Mouse (Mus musculus): ENCODE data around the gene Col4a2. TPM values are rescaled to one million over a fixed set of nuclear protein-coding genes. Genes with fewer than 3 reads are reported as not detected.

Gene Col4a2
- polyA plus RNA-seq, 1 experiment from 2014 or later = 46.4 TPM

GRCm38 (mm10) chr8:11276286-11276685 lies 36.3 kb upstream of the Col4a2 start:
- no peak for ATAC-seq (ENCODE audit: low FRiP score)

GRCm38 (mm10) chr8:11277602-11278051 lies 35.0 kb upstream of the Col4a2 start:
- DNase-seq (ENCODE audit: low spot score) (no peak), ATAC-seq (ENCODE audit: low FRiP score) (no peak)
- no peak overlapping the region for H3K4me3 ChIP-seq (replicated peaks; ENCODE audit: low read length)
- H3K27ac ChIP-seq = no peak overlapping the region
- H3K27me3 ChIP-seq (ENCODE audit: control insufficient read depth, insufficient read depth, low read length) = no peaks in the 10 kb centered on the region; the same call in 1 of the 2 replicates
- no peaks in the 10 kb centered on the region for H3K9me3 ChIP-seq (ENCODE audit: control insufficient read depth, low read length)
- 75% methylated on average over 3 of the region's 3 CpGs for WGBS
- no peak overlapping the region for H3K9ac ChIP-seq
- H3K4me2 ChIP-seq (replicated peaks) = no peak overlapping the region
- H3K36me3 ChIP-seq (replicated peaks; ENCODE audit: control insufficient read depth, insufficient read depth) = no peaks in the 10 kb centered on the region
- peaks cover 9% of the 10 kb centered on the region; the same call in 1 of the 2 replicates for H3K4me1 ChIP-seq (replicated peaks; ENCODE audit: control insufficient read depth, insufficient read depth, low read length)

More at GRCm38 (mm10) chr8:11276286-11276685, 36.3 kb upstream of the Col4a2 start:
- no peak overlapping the region for H3K4me2 ChIP-seq (replicated peaks)
- H3K9ac ChIP-seq = no peak overlapping the region
- 82% methylated on average over 6 of the region's 6 CpGs for WGBS
- no peak overlapping the region for H3K27ac ChIP-seq
- H3K4me1 ChIP-seq (replicated peaks; ENCODE audit: control insufficient read depth, insufficient read depth, low read length) = peaks cover 5% of the 10 kb centered on the region; the same call in 1 of the 2 replicates
- H3K36me3 ChIP-seq (replicated peaks; ENCODE audit: control insufficient read depth, insufficient read depth) = no peaks in the 10 kb centered on the region
- DNase-seq (ENCODE audit: low spot score) = no peak
- H3K9me3 ChIP-seq (ENCODE audit: control insufficient read depth, low read length) = no peaks in the 10 kb centered on the region
- H3K4me3 ChIP-seq (replicated peaks; ENCODE audit: low read length) = no peak overlapping the region
- H3K27me3 ChIP-seq (ENCODE audit: control insufficient read depth, insufficient read depth, low read length) = no peaks in the 10 kb centered on the region; the same call in 1 of the 2 replicates

GRCm38 (mm10) chr8:11278101-11278611 lies 34.4 kb upstream of the Col4a2 start:
- no peaks in the 10 kb centered on the region for H3K9me3 ChIP-seq (ENCODE audit: control insufficient read depth, low read length)
- no peaks in the 10 kb centered on the region; the same call in 1 of the 2 replicates for H3K27me3 ChIP-seq (ENCODE audit: control insufficient read depth, insufficient read depth, low read length)
- DNase-seq (ENCODE audit: low spot score) (peak; percentile 36), ATAC-seq (ENCODE audit: low FRiP score) (no peak)
- H3K27ac ChIP-seq = no peak overlapping the region; the same call in 1 of the 2 replicates
- WGBS = 51% methylated on average over 4 of the region's 4 CpGs
- H3K4me1 ChIP-seq (replicated peaks; ENCODE audit: control insufficient read depth, insufficient read depth, low read length) = peaks cover 9% of the 10 kb centered on the region; the same call in 1 of the 2 replicates
- no peaks in the 10 kb centered on the region for H3K36me3 ChIP-seq (replicated peaks; ENCODE audit: control insufficient read depth, insufficient read depth)
- H3K4me3 ChIP-seq (replicated peaks; ENCODE audit: low read length) = no peak overlapping the region
- no peak overlapping the region for H3K9ac ChIP-seq
- no peak overlapping the region for H3K4me2 ChIP-seq (replicated peaks)

GRCm38 (mm10) chr8:11279296-11279826 lies 33.2 kb upstream of the Col4a2 start:
- H3K4me2 ChIP-seq (replicated peaks) = no peak overlapping the region
- peak overlapping the region; percentile 53; the same call in 1 of the 2 replicates for H3K27ac ChIP-seq
- 60% methylated on average over 20 of the region's 20 CpGs for WGBS
- ATAC-seq (ENCODE audit: low FRiP score) (no peak), DNase-seq (ENCODE audit: low spot score) (no peak)
- H3K9me3 ChIP-seq (ENCODE audit: control insufficient read depth, low read length) = no peaks in the 10 kb centered on the region
- H3K36me3 ChIP-seq (replicated peaks; ENCODE audit: control insufficient read depth, insufficient read depth) = no peaks in the 10 kb centered on the region
- no peak overlapping the region for H3K9ac ChIP-seq
- H3K27me3 ChIP-seq (ENCODE audit: control insufficient read depth, insufficient read depth, low read length) = no peaks in the 10 kb centered on the region; the same call in 1 of the 2 replicates
- no peak overlapping the region for H3K4me3 ChIP-seq (replicated peaks; ENCODE audit: low read length)
- H3K4me1 ChIP-seq (replicated peaks; ENCODE audit: control insufficient read depth, insufficient read depth, low read length) = peaks cover 9% of the 10 kb centered on the region; the same call in 1 of the 2 replicates

GRCm38 (mm10) chr8:11280721-11281268 lies 31.8 kb upstream of the Col4a2 start:
- Histone ChIP-seq H3K4me2 (replicated peaks) (no peak overlapping the region), H3K27ac (no peak overlapping the region), H3K4me1 (replicated peaks; ENCODE audit: control insufficient read depth, insufficient read depth, low read length) (peaks cover 9% of the 10 kb centered on the region; the same call in 1 of the 2 replicates), H3K9ac (no peak overlapping the region), H3K36me3 (replicated peaks; ENCODE audit: control insufficient read depth, insufficient read depth) (no peaks in the 10 kb centered on the region), H3K9me3 (ENCODE audit: control insufficient read depth, low read length) (no peaks in the 10 kb centered on the region), H3K4me3 (replicated peaks; ENCODE audit: low read length) (no peak overlapping the region), H3K27me3 (ENCODE audit: control insufficient read depth, insufficient read depth, low read length) (no peaks in the 10 kb centered on the region; the same call in 1 of the 2 replicates)
- DNase-seq (ENCODE audit: low spot score) (no peak), ATAC-seq (ENCODE audit: low FRiP score) (no peak)
- WGBS = 73% methylated on average over 10 of the region's 10 CpGs

GRCm38 (mm10) chr8:11282139-11282538 lies 30.5 kb upstream of the Col4a2 start:
- DNase-seq (ENCODE audit: low spot score) (no peak), ATAC-seq (ENCODE audit: low FRiP score) (no peak)
- Histone ChIP-seq H3K36me3 (replicated peaks; ENCODE audit: control insufficient read depth, insufficient read depth) (no peaks in the 10 kb centered on the region), H3K27me3 (ENCODE audit: control insufficient read depth, insufficient read depth, low read length) (no peaks in the 10 kb centered on the region; the same call in 1 of the 2 replicates), H3K4me1 (replicated peaks; ENCODE audit: control insufficient read depth, insufficient read depth, low read length) (peaks cover 9% of the 10 kb centered on the region; the same call in 1 of the 2 replicates), H3K4me2 (replicated peaks) (no peak overlapping the region), H3K27ac (no peak overlapping the region), H3K9me3 (ENCODE audit: control insufficient read depth, low read length) (no peaks in the 10 kb centered on the region), H3K4me3 (replicated peaks; ENCODE audit: low read length) (no peak overlapping the region), H3K9ac (no peak overlapping the region)
- WGBS = 64% methylated on average over 10 of the region's 10 CpGs

- Histone ChIP-seq H3K9me3 (ENCODE audit: control insufficient read depth, low read length) (no peaks in the 10 kb centered on the region), H3K4me3 (replicated peaks; ENCODE audit: low read length) (no peak overlapping the region), H3K27ac (no peak overlapping the region), H3K27me3 (ENCODE audit: control insufficient read depth, insufficient read depth, low read length) (no peaks in the 10 kb centered on the region; the same call in 1 of the 2 replicates), H3K4me2 (replicated peaks) (no peak overlapping the region), H3K4me1 (replicated peaks; ENCODE audit: control insufficient read depth, insufficient read depth, low read length) (peaks cover 9% of the 10 kb centered on the region; the same call in 1 of the 2 replicates), H3K36me3 (replicated peaks; ENCODE audit: control insufficient read depth, insufficient read depth) (no peaks in the 10 kb centered on the region), H3K9ac (no peak overlapping the region)
- DNase-seq (ENCODE audit: low spot score) (no peak), ATAC-seq (ENCODE audit: low FRiP score) (no peak)
- WGBS = 78% methylated on average over 7 of the region's 7 CpGs
Observed at GRCm38 (mm10) chr8:11282696-11283095, 29.9 kb upstream of the Col4a2 start.

GRCm38 (mm10) chr8:11283217-11283616 lies 29.4 kb upstream of the Col4a2 start:
- Histone ChIP-seq H3K9ac (no peak overlapping the region), H3K27me3 (ENCODE audit: control insufficient read depth, insufficient read depth, low read length) (no peaks in the 10 kb centered on the region; the same call in 1 of the 2 replicates), H3K36me3 (replicated peaks; ENCODE audit: control insufficient read depth, insufficient read depth) (no peaks in the 10 kb centered on the region), H3K27ac (no peak overlapping the region), H3K4me3 (replicated peaks; ENCODE audit: low read length) (no peak overlapping the region), H3K9me3 (ENCODE audit: control insufficient read depth, low read length) (no peaks in the 10 kb centered on the region), H3K4me2 (replicated peaks) (no peak overlapping the region), H3K4me1 (replicated peaks; ENCODE audit: control insufficient read depth, insufficient read depth, low read length) (peaks cover 4% of the 10 kb centered on the region; the same call in 1 of the 2 replicates)
- ATAC-seq (ENCODE audit: low FRiP score) (no peak), DNase-seq (ENCODE audit: low spot score) (no peak)
- 53% methylated on average over 10 of the region's 10 CpGs for WGBS

- ATAC-seq (ENCODE audit: low FRiP score) (no peak), DNase-seq (ENCODE audit: low spot score) (no peak)
- 79% methylated on average over 4 of the region's 4 CpGs for WGBS
- Histone ChIP-seq H3K9ac (no peak overlapping the region), H3K4me3 (replicated peaks; ENCODE audit: low read length) (no peak overlapping the region), H3K36me3 (replicated peaks; ENCODE audit: control insufficient read depth, insufficient read depth) (no peaks in the 10 kb centered on the region), H3K27ac (no peak overlapping the region), H3K27me3 (ENCODE audit: control insufficient read depth, insufficient read depth, low read length) (no peaks in the 10 kb centered on the region), H3K4me1 (replicated peaks; ENCODE audit: control insufficient read depth, insufficient read depth, low read length) (peaks cover 4% of the 10 kb centered on the region; the same call in 1 of the 2 replicates), H3K9me3 (ENCODE audit: control insufficient read depth, low read length) (no peaks in the 10 kb centered on the region), H3K4me2 (replicated peaks) (no peak overlapping the region)
Observed at GRCm38 (mm10) chr8:11285437-11285836, 27.2 kb upstream of the Col4a2 start.

Data from hindbrain, embryonic 14.5 days (tissue).